Mouse (Mus musculus): Measurements from ENCODE around the gene Frmpd3.

- no peak for TF ChIP-seq CTCF (IDR thresholded peaks at IDR 0.05)
- no peak for TF ChIP-seq POLR2A (IDR thresholded peaks at IDR 0.05; ENCODE audit: insufficient read depth, low read depth, low read length)
- no peak for TF ChIP-seq EP300 (IDR thresholded peaks at IDR 0.05; ENCODE audit: insufficient read depth, low read depth, low read length)
Observed at GRCm38 (mm10) chrX:140406501-140406900, 64.4 kb downstream of the Frmpd3 start.

Measured in heart, adult 2 months (tissue).